Mouse (Mus musculus) heart, postnatal 0 days (tissue): ENCODE data around the gene Krt71.

ENCODE experiments used
- CTCF ChIP-seq: IDR thresholded peaks from 2 replicates; pipeline ENCODE4 v1.5.1; 2016; ENCODE audit warnings: antibody characterized with exemption, control low read depth, low read depth
- EP300 ChIP-seq: IDR thresholded peaks from 2 replicates; pipeline ENCODE4 v1.6.1; 2016; ENCODE audit warnings: antibody characterized with exemption, low read depth

GRCm38 (mm10) chr15:101790867-101791266 lies 48.0 kb upstream of the Krt71 start:
- TF ChIP-seq CTCF (no peak), EP300 (no peak)
